Mouse (Mus musculus) right cerebral cortex, postnatal 10 days (tissue): ENCODE measurements around the gene Atp6v1f.

Source experiments
- DNase-seq, 2 experiments: peaks; one replicate each; pipeline ENCODE4 v3.0.0; 2021; ENCODE audit warnings: low spot score in 2 of 2

The Atp6v1f gene

DNA sequence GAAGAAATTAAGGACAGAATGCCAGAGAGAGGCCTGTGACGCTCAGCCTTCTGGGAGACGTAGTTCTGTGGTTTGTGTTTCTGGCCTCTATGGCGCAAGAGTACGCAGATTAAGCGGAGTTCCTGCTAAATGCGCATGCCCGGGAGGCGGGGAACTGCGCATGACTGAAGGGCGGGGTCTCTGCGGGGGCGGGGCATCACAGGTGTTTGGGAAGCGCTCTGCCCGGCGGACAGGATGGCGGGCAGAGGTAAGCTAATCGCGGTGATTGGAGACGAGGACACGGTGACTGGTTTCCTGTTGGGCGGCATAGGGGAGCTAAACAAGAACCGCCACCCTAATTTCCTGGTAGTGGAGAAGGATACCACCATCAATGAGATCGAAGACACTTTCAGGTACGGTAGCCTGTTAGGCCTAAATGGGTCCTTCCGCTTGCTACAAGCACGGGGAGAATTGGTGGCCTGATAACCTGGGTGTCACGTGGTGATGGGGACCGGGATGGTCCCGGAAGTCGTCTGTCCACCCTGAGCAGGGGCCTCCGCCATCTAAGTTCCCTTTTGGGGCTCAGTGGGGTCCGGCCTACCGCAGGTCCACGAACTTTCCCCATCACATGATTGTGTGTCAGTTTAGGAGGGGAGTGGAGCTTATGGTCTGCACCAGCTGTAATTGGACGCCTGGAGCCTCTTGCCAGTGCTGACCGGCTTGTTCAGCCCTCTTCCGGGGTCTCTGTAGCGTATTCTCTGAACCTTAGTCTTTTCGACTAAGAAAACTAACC lies at the start of gene Atp6v1f:
Atp6v1f (plus strand) TSS at position 136 of the 772 bp plus-strand sequence.
- peak; percentile 95 to 96 for DNase-seq

DNA sequence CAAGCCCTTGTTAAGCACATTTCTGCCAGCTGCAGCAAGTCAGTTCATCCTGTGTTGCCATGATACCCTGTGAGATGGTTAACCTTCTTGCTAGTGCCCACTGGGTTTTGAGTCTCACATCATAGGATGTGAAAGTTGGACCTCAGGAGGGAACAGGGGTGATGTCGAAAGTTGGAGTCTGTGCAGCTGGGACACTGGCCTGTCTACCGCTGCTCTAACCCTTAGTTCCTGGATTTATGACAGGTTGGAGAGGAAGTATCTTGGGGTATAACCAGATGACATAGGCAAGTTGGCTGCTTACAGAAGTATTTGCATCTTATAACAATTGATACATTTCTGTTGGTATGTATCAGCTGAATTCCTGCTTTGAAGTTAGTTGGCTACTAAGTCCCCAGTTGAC lies 46.9 kb upstream of the Atp6v1f start:
- DNase-seq: no peak

DNA sequence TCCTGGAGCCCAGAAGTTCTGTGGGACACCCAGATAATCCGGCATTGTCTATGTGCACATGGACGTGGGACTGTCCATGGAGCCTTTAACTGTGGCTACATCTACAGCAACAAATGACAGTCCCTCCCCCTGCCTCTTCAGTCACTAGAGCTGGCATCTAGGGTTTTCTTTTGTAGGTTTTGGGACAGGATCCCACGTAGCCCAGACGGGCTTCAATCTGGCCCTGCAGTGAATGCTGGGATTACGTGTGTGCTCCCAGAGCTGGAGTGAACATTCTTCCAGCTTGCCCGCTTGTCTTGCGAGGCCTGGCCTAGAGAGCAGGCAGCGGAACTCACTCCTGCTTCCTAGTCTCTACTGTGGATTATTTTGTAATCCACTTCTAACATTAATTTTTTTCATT lies 42.4 kb upstream of the Atp6v1f start:
- DNase-seq: no peak

DNA sequence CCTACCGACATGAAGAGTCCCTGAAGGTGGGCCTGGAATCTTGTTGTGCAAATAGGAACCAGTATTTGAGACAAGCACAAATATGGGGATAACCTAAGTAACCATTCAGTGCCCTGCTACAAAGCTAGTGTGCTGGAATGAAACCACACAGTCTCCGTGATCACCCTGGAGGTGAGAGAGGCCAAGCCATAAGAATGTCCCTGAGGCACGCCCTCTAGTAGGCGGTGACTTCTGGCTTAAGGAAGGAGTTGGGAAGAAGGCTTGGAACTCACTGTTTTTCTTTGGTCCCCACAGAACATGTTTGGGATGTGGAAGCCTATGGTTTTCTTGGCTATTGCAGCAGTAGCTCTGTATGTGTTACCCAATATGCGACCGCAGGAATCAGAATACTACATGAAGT lies 41.2 kb upstream of the Atp6v1f start:
- DNase-seq: no peak

DNA sequence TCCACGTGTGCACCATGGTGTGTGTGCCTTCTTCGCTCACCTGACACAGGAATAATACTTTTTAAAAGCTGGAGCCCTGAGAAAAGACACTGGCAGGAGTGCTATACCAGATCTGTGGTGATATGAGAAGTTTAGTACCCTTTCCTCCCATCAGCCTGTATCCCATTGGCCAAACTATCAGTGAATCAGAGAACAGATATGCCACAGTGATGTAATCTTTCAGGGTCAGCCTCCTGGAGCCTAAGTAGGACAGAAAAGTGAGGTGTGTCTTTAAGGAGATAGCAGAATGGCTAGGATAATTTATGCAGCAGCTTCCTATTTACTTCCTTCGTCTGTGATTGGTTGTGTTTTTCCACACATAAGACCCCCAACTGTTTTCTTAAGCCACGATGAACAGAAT lies 39.3 kb upstream of the Atp6v1f start:
- no peak for DNase-seq

DNA sequence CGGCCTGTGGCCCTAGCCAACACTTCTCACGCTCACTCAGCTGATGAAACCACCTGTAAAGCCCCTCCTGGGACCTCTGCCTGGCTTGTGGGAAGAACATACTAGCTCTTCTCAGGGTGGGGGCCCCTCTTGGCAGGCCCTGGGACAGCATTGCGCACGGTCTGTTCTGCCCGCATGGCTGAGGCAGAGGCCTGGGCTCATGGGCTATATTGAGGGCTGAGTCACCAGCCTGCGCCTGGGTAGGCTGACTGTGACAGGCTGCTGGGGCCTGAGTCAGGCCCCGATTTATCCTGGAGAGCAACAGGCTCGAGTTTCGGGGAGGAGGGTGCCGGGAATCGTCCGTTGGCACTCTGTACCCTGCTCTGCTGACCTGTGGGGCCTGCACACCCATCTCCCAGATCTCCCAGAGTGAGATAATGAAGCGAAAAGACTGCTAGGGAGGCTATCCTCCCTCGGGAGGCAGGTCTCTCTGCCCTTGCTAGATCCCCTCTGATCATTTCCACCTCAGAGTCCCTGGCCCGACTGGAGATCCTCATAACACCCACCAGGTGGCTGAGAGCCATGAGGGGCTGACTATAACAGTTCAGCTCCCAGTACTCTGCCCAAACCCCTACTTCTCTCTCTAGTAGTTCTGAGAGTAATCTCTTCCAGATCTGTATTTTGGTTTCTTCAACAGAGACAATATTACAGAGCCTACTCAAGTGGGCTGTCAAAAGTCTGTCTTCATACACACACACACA lies 36.7 kb upstream of the Atp6v1f start:
- no peak for DNase-seq

DNA sequence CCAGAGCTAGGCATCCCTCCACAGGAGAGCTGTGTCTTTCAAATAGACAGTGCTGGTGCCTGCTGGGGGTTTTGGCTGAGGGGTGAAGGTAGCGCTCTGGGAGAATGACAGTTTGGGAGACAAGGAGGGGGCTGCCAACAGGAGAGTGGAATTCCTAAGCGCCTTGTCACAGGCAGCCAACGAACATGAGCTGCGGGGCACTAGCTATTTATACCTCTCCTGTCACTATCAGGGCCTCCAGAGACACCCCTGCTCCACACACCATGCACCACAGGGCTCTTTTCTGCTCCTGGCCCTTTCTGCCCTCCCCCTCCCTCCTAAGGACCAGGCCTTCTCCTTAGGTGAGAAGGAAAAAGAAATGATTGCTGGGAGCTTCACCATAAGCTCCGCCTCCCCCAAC lies 36.0 kb upstream of the Atp6v1f start:
- DNase-seq: no peak

DNA sequence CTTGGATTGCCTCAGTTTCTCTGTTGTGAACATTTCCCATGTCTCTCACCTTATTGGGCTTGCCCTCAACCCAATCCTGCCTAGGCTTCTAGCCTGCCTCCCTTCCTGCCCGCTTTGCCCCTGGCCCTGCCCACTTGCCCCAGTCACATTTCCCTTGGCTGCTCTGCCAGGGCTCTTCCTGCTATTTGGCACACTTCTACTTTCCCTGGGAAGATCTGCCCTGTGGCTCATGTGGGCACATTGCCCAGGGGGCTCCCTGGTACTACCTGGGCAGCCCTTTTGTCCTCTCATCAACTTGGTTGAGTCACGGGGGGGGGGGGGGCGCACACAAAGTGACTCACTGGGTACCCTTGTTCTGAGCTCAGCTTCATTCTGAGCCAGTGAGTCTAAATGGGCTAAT lies 35.4 kb upstream of the Atp6v1f start:
- DNase-seq: no peak

DNA sequence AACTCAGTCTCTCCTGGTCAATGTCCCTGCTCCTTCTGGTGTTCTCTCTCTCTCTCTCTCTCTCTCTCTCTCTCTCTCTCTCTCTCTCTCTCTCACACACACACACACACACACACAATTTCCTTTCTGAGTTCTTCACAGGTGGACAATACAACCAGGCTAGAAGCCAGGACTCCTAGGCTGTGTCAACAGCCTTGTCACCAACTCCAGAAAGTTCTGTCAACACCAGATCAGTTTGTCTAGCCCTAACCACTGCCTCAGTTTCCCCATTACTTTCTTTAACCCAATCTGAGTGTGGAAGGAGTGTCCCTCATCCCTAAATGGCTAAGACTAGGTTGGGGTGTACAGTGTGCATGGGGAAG lies 34.9 kb upstream of the Atp6v1f start:
- DNase-seq: no peak

DNA sequence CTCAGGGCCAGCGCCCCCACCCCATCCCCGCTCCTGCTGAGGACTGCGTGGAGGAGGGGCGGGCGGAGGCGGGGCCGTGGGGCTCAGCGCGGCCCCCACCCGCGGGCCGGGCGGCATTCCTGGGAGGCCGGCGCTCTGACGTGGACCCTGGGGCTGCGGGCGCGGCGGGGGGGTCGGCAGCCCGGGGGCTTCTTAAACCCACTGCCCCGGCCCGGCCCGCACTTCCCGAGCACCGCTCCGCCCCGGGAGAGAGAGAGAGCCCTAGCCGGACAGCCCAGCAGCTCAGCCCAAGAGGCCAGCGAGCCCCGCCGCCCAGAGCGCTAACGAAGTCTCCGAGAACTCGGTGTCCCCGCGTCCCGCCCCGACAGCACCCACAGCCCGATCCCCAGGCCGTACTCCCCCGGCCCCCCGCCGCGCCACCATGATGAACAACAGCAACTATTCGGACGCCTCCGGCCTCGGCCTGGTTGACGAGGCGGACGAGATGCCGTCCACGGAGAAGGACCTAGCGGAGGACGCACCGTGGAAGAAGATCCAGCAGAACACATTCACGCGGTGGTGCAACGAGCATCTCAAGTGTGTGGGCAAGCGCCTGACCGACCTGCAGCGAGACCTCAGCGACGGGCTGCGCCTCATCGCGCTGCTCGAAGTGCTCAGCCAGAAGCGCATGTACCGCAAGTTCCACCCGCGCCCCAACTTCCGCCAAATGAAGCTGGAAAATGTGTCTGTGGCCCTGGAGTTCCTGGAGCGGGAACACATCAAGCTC lies 34.3 kb upstream of the Atp6v1f start, which contains the start of gene Flnc:
Flnc (plus strand) TSS at position 219 of the 766 bp plus-strand sequence.
- no peak for DNase-seq

DNA sequence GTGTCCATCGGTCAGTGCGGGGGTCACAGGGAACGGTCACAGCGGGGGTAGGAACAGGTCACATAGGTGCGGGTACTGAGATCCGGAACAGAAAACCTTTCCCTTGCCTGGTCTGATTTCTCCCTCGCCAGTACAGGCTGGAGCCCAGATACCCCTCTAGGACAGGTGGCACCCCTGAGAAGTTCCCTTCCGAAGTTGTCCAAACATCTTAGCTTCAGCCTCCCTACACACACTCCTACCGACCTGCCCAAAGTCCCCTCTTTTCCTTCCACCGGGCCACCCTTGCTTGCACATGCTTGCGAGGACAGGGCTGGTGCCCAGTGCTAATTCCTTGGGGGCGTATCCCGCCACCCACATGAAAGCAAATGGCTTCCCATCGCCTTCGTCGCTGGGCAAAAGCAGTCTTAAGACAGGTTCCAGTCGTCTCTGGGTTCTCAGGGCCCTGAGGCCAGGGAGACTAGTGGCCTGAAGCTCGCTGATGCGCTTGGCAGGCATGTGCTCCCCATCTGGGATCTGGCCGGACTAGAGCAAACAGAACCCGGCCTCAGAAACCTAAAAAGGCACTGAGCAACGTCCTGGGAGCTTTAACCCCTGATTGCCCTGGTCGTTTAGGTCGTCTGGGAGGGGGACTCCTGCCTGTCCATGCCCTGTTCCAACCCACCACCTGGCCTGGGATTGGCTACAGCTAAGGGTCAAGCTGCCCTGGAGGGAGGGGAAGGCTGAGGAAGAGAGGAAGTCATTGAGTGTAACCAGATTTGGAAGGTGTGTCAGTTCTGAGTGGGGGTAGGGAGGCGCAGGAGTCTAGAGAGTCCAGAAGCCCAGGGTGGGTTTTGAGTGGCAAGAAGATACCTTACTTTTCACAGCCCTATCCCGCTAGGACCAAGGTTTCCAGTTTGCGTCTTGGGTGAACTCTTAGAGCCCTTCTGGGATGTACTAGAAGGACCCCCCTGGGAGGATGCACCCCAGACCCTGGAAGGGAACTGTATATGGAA lies 33.4 kb upstream of the Atp6v1f start:
- no peak for DNase-seq

DNA sequence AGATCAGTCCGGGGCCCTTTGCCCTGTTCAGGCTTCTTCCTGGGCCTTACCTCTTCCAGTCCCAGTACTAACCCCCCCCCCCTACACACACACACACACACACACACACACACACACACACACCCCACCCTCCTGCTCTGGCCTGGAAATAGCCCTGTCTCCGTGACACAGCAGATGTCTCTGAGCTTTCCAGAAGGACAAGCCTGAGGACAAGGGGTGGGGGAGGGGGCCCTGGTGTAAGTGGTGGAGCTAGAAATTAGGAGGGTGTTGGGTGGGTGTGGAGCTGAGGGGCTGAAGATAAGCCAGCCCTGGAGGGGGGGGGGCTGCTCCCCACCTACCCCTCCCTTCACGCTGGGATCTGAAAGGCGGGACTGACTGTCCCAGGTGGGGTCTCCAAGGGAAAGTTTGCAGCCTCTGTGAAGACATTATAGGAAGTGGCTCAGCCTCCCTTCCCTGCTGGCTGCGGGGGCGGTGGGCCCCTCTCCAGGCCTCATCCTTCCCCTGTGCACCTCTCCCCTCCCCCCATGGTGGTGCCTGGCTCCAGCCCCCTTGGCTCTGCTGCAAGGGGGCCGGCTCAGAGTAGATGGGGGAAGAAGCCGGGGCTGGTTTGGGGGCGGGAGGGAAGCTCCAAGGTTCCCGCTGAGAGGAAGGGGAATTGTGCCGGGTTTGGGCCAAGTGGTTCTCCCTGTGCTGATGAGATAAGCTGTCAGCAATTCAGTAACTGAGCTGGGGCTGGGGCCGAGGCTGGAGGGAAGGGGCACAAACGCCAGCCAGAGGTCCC lies 32.4 kb upstream of the Atp6v1f start:
- DNase-seq: peak; percentile 50 to 52

DNA sequence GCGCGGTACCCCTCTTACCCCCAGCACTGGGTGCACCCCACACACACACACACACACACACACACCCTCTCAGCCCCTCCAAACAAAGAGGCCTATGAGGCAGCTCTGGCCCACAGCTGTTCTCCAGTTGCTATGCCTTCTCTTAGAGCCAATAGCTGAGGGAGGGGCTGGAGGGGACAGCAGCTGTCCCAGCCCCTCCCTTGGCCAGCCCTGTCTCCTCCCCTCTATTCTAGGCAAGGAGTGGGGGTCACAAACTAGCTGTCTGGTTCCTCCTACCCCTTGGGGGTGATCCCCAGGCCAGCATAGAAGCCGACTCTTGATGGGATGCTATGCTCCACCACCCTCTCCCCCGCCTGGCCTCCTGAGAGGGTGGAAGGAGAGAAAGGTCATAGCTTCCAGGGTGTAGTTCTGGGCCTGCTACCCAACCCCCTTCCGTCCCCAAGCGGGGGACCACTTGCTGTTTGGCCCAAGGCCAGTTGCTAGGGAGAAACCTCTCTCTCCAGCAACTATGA lies 31.5 kb upstream of the Atp6v1f start:
- no peak for DNase-seq

DNA sequence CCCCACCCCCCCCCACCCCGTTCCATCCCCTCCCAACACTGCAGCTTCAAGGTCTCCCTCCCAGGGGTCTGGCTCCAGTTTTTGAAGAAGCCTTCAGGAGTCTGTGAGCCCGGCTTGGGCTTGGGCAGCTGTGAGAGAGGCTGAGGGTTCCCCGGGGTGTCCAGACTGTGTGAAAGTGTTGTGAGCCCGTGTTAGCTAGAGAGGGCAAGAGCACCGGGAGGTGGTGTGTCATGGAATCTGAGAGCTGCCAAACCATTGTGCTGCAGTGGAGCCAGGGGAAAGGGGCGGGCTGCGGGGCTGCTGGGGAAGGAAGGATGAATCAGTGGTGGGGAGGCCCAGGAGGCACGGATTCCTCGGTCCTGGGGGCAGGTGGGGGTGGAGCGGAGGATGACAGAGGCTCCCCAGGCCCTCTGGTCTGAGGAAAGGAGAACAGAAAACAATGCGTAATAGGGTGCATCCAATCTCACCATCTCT lies 31.0 kb upstream of the Atp6v1f start:
- DNase-seq: peak in 1 of 2 experiments; percentile 39

DNA sequence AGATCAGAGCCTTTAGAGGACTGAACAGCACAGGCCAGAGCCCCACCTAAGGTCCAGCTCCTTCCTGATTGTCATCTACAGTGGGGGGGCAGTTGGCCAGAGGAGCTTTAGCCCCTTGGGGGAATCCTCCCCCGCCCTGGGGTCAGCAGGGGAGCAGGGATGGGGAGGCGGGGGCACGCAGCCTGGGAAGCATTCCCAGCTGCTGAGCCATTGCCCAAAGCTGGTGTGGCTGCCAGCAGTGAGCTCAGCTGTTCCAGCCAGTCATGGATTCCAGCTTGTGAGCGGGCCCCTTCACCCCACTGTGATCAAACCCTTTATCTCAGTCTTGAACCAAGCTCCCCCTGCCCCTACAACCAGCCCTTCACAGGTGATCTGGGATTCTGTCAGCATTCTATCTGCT lies 28.3 kb upstream of the Atp6v1f start:
- peak; percentile 40 to 51 for DNase-seq

DNA sequence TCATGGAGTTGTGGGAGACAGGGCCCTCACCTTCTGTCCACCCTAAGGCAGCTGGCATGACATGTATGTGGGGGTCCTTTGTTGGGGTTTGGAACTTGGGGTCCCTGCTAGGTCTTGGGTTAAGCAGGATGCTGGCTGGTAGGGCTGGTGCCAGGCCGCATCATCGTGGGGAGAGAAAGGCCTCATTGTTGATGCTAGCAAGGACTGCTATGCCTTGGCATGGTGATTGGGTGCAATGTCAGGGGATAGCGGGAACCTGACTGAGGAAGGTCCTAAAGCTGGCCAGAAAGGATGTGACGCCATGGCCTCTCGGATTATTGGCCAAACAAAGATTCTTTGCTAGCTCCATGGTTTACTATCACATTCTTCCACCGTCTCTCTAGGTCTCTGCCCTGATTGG lies 27.7 kb upstream of the Atp6v1f start:
- DNase-seq: no peak

DNA sequence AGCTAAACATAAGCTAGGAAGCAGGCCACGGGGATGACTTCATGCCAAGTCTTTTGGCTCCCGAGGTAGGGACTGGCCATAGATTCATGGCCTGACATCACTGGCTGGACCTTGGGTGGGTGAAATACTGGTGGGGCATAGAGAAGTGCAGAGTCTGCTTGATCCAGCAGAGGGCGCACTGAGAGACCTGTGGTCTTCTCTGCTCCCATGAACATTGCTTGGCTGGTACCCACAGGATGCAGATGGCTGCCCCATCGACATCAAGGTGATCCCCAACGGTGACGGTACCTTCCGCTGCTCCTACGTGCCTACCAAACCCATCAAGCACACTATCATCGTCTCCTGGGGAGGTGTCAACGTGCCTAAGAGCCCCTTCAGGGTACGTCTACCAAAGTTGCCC lies 22.7 kb upstream of the Atp6v1f start:
- no peak for DNase-seq

DNA sequence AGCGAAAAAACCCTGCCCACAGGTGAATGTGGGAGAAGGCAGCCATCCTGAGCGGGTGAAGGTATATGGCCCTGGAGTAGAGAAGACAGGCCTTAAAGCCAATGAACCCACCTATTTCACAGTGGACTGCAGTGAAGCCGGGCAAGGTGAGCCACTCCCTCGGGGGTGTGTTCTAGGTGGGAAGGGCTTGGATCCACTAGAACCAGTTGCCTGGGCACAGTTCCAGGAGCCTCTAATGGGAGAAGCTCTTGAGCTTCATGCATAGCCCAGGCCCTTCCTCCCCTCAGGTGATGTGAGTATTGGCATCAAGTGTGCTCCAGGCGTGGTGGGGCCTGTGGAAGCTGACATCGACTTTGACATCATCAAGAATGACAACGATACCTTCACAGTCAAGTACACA lies 22.2 kb upstream of the Atp6v1f start:
- no peak for DNase-seq

DNA sequence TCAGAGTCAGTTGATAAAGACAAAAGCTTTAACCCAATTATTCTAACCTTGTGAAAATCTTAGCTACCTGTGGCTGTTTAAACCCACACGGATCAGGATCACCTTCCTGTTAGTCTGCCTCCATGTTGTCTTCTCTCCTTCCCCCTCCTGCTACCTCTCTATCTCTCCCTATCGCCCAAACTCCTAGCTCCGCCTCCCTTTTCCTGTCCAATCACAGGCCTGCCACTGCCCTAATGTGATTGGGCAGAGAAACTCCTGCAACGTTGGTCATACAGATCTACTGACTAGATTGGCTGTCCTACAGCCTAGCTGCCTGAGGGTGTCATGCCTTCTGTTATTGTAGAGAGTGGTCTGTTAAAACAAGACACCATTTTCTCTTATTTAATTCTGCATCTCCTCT lies 17.7 kb upstream of the Atp6v1f start:
- no peak for DNase-seq

DNA sequence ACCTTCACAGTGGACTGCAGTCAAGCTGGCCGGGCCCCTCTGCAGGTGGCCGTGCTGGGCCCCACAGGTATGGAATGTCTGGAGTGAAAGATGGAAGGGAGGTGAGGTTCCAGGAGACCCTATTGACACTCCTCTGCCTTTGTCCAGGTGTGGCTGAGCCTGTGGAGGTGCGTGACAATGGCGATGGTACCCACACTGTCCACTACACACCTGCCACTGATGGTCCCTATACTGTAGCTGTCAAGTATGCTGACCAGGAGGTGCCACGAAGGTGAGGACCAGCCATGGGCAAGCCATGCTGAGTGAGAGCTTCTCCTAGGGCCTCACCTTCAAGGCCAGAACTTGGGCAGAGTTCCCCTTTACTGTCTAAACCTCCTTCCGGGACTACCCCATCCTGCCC lies 16.9 kb upstream of the Atp6v1f start:
- DNase-seq: no peak
